Mouse (Mus musculus): ENCODE measurements around the gene Slc41a3. TPM values are rescaled to one million over a fixed set of nuclear protein-coding genes. Genes with fewer than 3 reads are reported as not detected.

Slc41a3 gene
- 22.5 TPM for total RNA-seq (2023)

DNA sequence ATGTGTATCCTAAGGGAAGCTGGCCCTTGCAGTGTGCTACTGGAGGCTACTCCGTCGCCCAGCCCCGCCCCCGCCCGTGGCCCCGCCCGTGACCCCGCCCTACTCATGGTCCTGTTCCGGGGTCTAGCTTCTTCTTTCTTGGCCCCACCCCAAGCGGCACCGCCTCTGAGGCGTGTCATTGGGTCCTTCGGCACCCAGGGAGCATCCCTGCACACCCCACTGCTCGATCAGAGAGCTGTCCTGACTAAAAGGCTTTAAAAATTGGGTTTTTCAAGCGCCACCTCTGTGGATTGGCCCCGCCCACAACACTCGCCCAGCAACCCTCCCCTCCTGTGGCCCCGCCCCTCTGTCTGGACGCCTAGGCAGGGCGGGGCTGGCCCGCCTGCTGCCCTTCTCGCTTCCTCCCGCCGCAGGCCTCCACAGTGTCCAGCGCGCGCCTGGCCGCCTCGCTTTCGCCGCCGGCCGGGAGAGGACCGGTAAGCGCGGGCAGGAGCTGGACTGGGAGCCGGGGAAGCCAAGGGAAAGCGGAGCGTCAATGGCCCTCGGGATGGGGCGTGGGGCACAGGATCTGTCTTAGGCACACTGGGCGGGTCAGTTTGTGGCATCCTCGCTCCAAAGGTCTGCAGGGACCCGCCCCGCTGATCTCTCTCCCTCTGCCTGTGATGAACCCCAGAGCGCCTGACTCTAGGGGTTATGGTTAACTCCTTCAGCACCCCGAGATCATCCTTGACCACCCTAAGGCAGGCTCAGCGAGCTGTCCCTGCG lies at the start of gene Slc41a3:
Gene Slc41a3, plus strand, starts transcription at position 193 of the 765 bp plus-strand sequence.

Other genes with a start within 250 kb of the Slc41a3 start
- 34.6 TPM for gene Zxdc, start 235.2 kb upstream of the Slc41a3 start, total RNA-seq (2023)
- gene Cfap100, start 175.9 kb upstream of the Slc41a3 start, total RNA-seq (2023), result not detected
- gene Klf15, start 142.1 kb upstream of the Slc41a3 start, total RNA-seq (2023), result not detected
- 0.53 TPM for gene Aldh1l1, start 118.3 kb upstream of the Slc41a3 start, total RNA-seq (2023)

Measured in CD4-positive naive resting alpha-beta T cell, adult 57 days (primary cell).